Comparison of ENCODE assay signal across 7 mouse cellular contexts in the genomic region with DNA sequence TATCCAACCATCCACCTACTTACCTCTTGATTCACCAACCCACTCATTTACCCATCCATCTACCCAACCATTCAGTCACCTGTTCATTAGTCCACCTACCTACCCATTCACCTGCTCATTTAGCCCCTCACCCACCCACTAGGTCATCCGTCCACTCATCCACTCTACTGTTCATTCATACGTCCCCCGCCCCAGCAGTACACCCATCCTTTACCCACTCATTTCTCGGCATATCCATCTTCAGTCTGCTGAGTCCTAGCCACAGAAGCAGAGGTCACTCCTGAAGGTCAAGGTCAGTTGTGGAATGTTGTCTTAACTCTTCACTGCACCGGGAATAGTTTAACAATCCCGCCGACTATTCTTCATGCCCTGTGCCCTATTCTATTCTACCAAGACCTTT. TPM values are rescaled to one million over a fixed set of nuclear protein-coding genes. Genes with fewer than 3 reads are reported as not detected.
A peak's percentile ranks its signal among the peaks of the same experiment; 100 is the strongest.
DNase-seq lines count a peak whose midpoint lies in the region; ATAC-seq and TF ChIP-seq lines count a peak whose summit lies in the region.

No protein-coding gene starts in this region.

- no peak overlapping the region for H3K4me2 ChIP-seq in heart, postnatal 0 days (ENCODE audit: low read depth, low read length)
- no peak overlapping the region for H3K4me2 ChIP-seq in lung, embryonic 14.5 days
- H3K4me2 ChIP-seq in forebrain, embryonic 14.5 days (ENCODE audit: low read length), result no peak overlapping the region
- no peak overlapping the region for H3K4me2 ChIP-seq in midbrain, embryonic 16.5 days (ENCODE audit: low read length)

- peak; percentile 59; the same call in 1 of the 2 replicates for ATAC-seq in heart, postnatal 0 days (ENCODE audit: insufficient read depth, low read depth)
- peak; percentile 50; the same call in 1 of the 2 replicates for ATAC-seq in lung, embryonic 14.5 days (ENCODE audit: insufficient read depth)
- peak; percentile 42 for ATAC-seq in forebrain, embryonic 14.5 days
- ATAC-seq in midbrain, embryonic 16.5 days, result peak; percentile 59

- intact Hi-C loops in heart, postnatal 25 days (cut with DNase I), result loop anchor here (1.0 to 5.0 kb wide), 4 partner anchors 45 to 247 kb away; a partner anchor contains a TSS

- H3K36me3 ChIP-seq in heart, postnatal 0 days (replicated peaks; ENCODE audit: control insufficient read depth, insufficient read depth, low read length), result no peaks in the 10 kb centered on the region
- no peaks in the 10 kb centered on the region for H3K36me3 ChIP-seq in lung, embryonic 14.5 days (ENCODE audit: insufficient read depth)
- H3K36me3 ChIP-seq in forebrain, embryonic 14.5 days (ENCODE audit: control insufficient read depth, insufficient read depth, low read length), result no peaks in the 10 kb centered on the region
- no peaks in the 10 kb centered on the region for H3K36me3 ChIP-seq in midbrain, embryonic 16.5 days (ENCODE audit: control insufficient read depth, insufficient read depth, low read length)

- no peaks in the 10 kb centered on the region for H3K27me3 ChIP-seq in heart, postnatal 0 days (ENCODE audit: control insufficient read depth, insufficient read depth, low read length)
- no peaks in the 10 kb centered on the region for H3K27me3 ChIP-seq in lung, embryonic 14.5 days (ENCODE audit: insufficient read depth, low read length)
- H3K27me3 ChIP-seq in forebrain, embryonic 14.5 days (replicated peaks; ENCODE audit: control insufficient read depth, insufficient read depth, low read length), result no peaks in the 10 kb centered on the region
- H3K27me3 ChIP-seq in midbrain, embryonic 16.5 days (ENCODE audit: control insufficient read depth, insufficient read depth, low read depth, low read length), result no peaks in the 10 kb centered on the region

- H3K9ac ChIP-seq in heart, postnatal 0 days (replicated peaks; ENCODE audit: low read depth, low read length), result no peak overlapping the region
- H3K9ac ChIP-seq in lung, embryonic 14.5 days, result no peak overlapping the region
- no peak overlapping the region for H3K9ac ChIP-seq in forebrain, embryonic 14.5 days (ENCODE audit: low read length)
- H3K9ac ChIP-seq in midbrain, embryonic 16.5 days (ENCODE audit: low read depth, low read length), result no peak overlapping the region

- no peak overlapping the region for H3K4me3 ChIP-seq in heart, postnatal 0 days (ENCODE audit: low read depth, low read length)
- H3K4me3 ChIP-seq in lung, embryonic 14.5 days (ENCODE audit: low read depth, low read length), result no peak overlapping the region
- no peak overlapping the region for H3K4me3 ChIP-seq in lung, adult 2 months (replicated peaks; ENCODE audit: extremely low read depth, low read depth, low read length)
- H3K4me3 ChIP-seq in forebrain, embryonic 14.5 days (ENCODE audit: low read depth, low read length), result no peak overlapping the region
- no peak overlapping the region for H3K4me3 ChIP-seq in midbrain, embryonic 16.5 days (ENCODE audit: low read depth, low read length)

- no peak for TF ChIP-seq CTCF in heart, postnatal 0 days (IDR thresholded peaks at IDR 0.05; ENCODE audit: low read depth)
- TF ChIP-seq CTCF in lung, embryonic 14.5 days (IDR thresholded peaks at IDR 0.05; ENCODE audit: low read depth), result no peak
- TF ChIP-seq CTCF in lung, adult 2 months (IDR thresholded peaks at IDR 0.05; ENCODE audit: insufficient read depth, low read length), result no peak

- DNase-seq in heart, postnatal 0 days (ENCODE audit: low spot score), result no peak
- DNase-seq in heart, postnatal 25 days (ENCODE audit: low spot score), result no peak
- DNase-seq in lung, embryonic 14.5 days, result no peak
- DNase-seq in lung, adult 2 months, result no peak
- DNase-seq in forebrain, embryonic 14.5 days (ENCODE audit: low spot score), result no peak
- DNase-seq in thymus, postnatal 4 days, result no peak

- 42% methylated on average over 7 of the region's 7 CpGs for WGBS in heart, postnatal 0 days
- WGBS in lung, embryonic 14.5 days, result 34% methylated on average over 7 of the region's 7 CpGs
- WGBS in lung, adult 2 months, result 42% methylated on average over 7 of the region's 7 CpGs
- 75% methylated on average over 7 of the region's 7 CpGs for WGBS in forebrain, embryonic 14.5 days
- 61% methylated on average over 7 of the region's 7 CpGs for WGBS in midbrain, embryonic 16.5 days

- H3K4me1 ChIP-seq in heart, postnatal 0 days (ENCODE audit: control insufficient read depth, insufficient read depth), result no peaks in the 10 kb centered on the region
- H3K4me1 ChIP-seq in lung, embryonic 14.5 days (ENCODE audit: insufficient read depth), result no peaks in the 10 kb centered on the region
- no peaks in the 10 kb centered on the region for H3K4me1 ChIP-seq in lung, adult 2 months (ENCODE audit: control insufficient read depth, insufficient read depth, low read length)
- H3K4me1 ChIP-seq in forebrain, embryonic 14.5 days (ENCODE audit: control insufficient read depth, insufficient read depth, low read length), result no peaks in the 10 kb centered on the region
- H3K4me1 ChIP-seq in midbrain, embryonic 16.5 days (ENCODE audit: control insufficient read depth, insufficient read depth, low read length), result peaks cover 5% of the 10 kb centered on the region; the same call in 1 of the 2 replicates

- peaks cover 4% of the 10 kb centered on the region; the same call in 1 of the 2 replicates for H3K9me3 ChIP-seq in heart, postnatal 0 days (replicated peaks; ENCODE audit: control insufficient read depth, low read length)
- H3K9me3 ChIP-seq in lung, embryonic 14.5 days (ENCODE audit: low read depth, low read length), result no peaks in the 10 kb centered on the region
- no peaks in the 10 kb centered on the region for H3K9me3 ChIP-seq in forebrain, embryonic 14.5 days (replicated peaks; ENCODE audit: control insufficient read depth, low read length)
- H3K9me3 ChIP-seq in midbrain, embryonic 16.5 days (replicated peaks; ENCODE audit: control insufficient read depth, low read length, poor library complexity, severe bottlenecking), result no peaks in the 10 kb centered on the region

- no peak for TF ChIP-seq EP300 in heart, postnatal 0 days (IDR thresholded peaks at IDR 0.05; ENCODE audit: low read depth)

- H3K27ac ChIP-seq in heart, postnatal 0 days (ENCODE audit: low read depth), result no peak overlapping the region
- no peak overlapping the region for H3K27ac ChIP-seq in lung, embryonic 14.5 days (ENCODE audit: low read depth)
- H3K27ac ChIP-seq in forebrain, embryonic 14.5 days (ENCODE audit: low read depth, low read length), result no peak overlapping the region
- H3K27ac ChIP-seq in midbrain, embryonic 16.5 days (ENCODE audit: low read length), result no peak overlapping the region

- no peak for TF ChIP-seq POLR2A in lung, adult 2 months (IDR thresholded peaks at IDR 0.05; ENCODE audit: borderline replicate concordance, extremely low read depth, low read depth, low read length)

RNA-seq across cellular contexts. Expression of a gene that starts 23.6 kb away (rescaled TPM):
- 27.3 and 89.9 TPM in 2 replicates for total RNA-seq in heart, postnatal 0 days (2014; rRNA removed; ENCODE audit: low replicate concordance)
- 12.8 and 14.4 TPM in 2 replicates for polyA plus RNA-seq in heart, postnatal 0 days (2015; fragmentation: Nextera tagmentation; extraction: Ambion mirVana)
- 10 to 100 TPM; 17.4 to 24.9 TPM for total RNA-seq in heart, postnatal 25 days (2021)
- polyA plus RNA-seq in lung, embryonic 14.5 days (2014; fragmentation: Nextera tagmentation; extraction: Ambion mirVana), result 17.2 and 17.4 TPM in 2 replicates
- polyA plus RNA-seq in lung, adult 2 months (2012; rRNA removed), result 7.2 and 8.6 TPM in 2 replicates
- polyA plus RNA-seq in forebrain, embryonic 14.5 days (2014; fragmentation: Nextera tagmentation; extraction: Ambion mirVana), result 36.7 and 45.4 TPM in 2 replicates
- 39.3 and 47.8 TPM in 2 replicates for polyA plus RNA-seq in midbrain, embryonic 16.5 days (2015; fragmentation: Nextera tagmentation; extraction: Ambion mirVana)
